9 mouse cellular contexts compared by ENCODE assay signal in the genomic region with DNA sequence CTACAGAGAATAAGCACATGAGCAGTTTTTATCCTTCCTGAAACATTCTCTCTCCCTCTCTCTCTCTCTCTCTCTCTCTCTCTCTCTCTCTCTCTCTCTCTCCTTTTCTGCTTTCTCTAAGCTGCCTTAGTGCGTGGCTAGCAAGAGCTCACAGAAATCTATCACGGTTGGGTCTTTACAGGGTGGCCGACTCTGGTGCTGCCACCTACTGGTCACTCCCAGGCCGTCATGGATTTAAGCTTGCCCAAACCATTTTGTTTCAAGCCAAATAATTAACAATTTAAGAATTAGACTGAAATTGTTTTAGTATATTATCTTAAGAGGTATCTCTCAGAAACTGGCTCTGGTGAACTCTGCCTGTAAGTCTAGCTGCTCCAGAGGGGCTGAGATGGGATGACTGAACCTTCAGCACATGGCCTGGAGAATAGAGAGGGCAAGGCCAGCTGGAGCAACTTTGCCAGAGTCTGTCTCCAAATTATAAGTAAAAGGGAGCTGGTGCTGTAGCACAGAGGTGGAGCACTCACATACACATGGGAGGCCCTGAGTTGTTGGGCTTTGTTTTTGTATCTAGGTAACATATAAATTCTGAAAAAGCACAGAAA. TPM values are rescaled to one million over a fixed set of nuclear protein-coding genes. Genes with fewer than 3 reads are reported as not detected.
DNase-seq lines count a peak whose midpoint lies in the region; ATAC-seq lines count a peak whose summit lies in the region.
"Had no signal": no experiment of that assay in that cellular context is flagged by ENCODE, and none has a peak within 500 bp of the region (broad histone marks: within the 10 kb centered on the region; RNA-seq: fewer than 3 reads in every experiment).

No protein-coding gene starts in this region.

- DNase-seq in left cerebral cortex, adult 18-20 months (ENCODE audit: low spot score in 2 of 2) = peak; percentile 53 to 70
- no peak for DNase-seq in left cerebral cortex, adult 11 months (ENCODE audit: low spot score)
- peak; percentile 77 for DNase-seq in brain, adult 2 months (ENCODE audit: low read depth, low spot score)
- peak; percentile 76 for DNase-seq in hindbrain, embryonic 14.5 days (ENCODE audit: low spot score)
- DNase-seq in left cerebral cortex, postnatal 10 days (ENCODE audit: extremely low spot score in 1 of 2, low spot score in 2 of 2) = peak; percentile 36 to 63
- peak; percentile 92 for DNase-seq in midbrain, embryonic 11.5 days (ENCODE audit: low spot score, missing footprints)
- peak; percentile 65 for DNase-seq in right cerebral cortex, postnatal 4 days

- H3K4me2 ChIP-seq in forebrain, embryonic 12.5 days = no peak overlapping the region
- H3K4me2 ChIP-seq in hindbrain, embryonic 14.5 days (replicated peaks) = no peak overlapping the region
- no peak overlapping the region for H3K4me2 ChIP-seq in midbrain, embryonic 11.5 days

- H3K36me3 ChIP-seq in forebrain, embryonic 12.5 days (replicated peaks) = no peaks in the 10 kb centered on the region
- H3K36me3 ChIP-seq in hindbrain, embryonic 14.5 days (replicated peaks; ENCODE audit: control insufficient read depth, insufficient read depth) = no peaks in the 10 kb centered on the region
- no peaks in the 10 kb centered on the region for H3K36me3 ChIP-seq in midbrain, embryonic 11.5 days (ENCODE audit: control insufficient read depth, insufficient read depth, low read length)

- 2% methylated on average over 4 of the region's 4 CpGs for WGBS in forebrain, embryonic 12.5 days
- 3% methylated on average over 4 of the region's 4 CpGs for WGBS in hindbrain, embryonic 14.5 days
- 2% methylated on average over 4 of the region's 4 CpGs for WGBS in midbrain, embryonic 11.5 days

- no peaks in the 10 kb centered on the region for H3K4me1 ChIP-seq in forebrain, embryonic 12.5 days
- H3K4me1 ChIP-seq in hindbrain, embryonic 14.5 days (replicated peaks; ENCODE audit: control insufficient read depth, insufficient read depth, low read length) = no peaks in the 10 kb centered on the region
- H3K4me1 ChIP-seq in midbrain, embryonic 11.5 days (ENCODE audit: control insufficient read depth, insufficient read depth, low read length) = no peaks in the 10 kb centered on the region

- no peaks in the 10 kb centered on the region for H3K27me3 ChIP-seq in forebrain, embryonic 12.5 days
- H3K27me3 ChIP-seq in hindbrain, embryonic 14.5 days (ENCODE audit: control insufficient read depth, insufficient read depth, low read length) = no peaks in the 10 kb centered on the region
- H3K27me3 ChIP-seq in midbrain, embryonic 11.5 days (ENCODE audit: control insufficient read depth, insufficient read depth, low read length) = no peaks in the 10 kb centered on the region

- no peaks in the 10 kb centered on the region for H3K9me3 ChIP-seq in forebrain, embryonic 12.5 days
- no peaks in the 10 kb centered on the region for H3K9me3 ChIP-seq in hindbrain, embryonic 14.5 days (ENCODE audit: control insufficient read depth, low read length)
- no peaks in the 10 kb centered on the region for H3K9me3 ChIP-seq in midbrain, embryonic 11.5 days (ENCODE audit: control insufficient read depth, low read length)

- H3K4me3 ChIP-seq in forebrain, embryonic 12.5 days (replicated peaks) = no peak overlapping the region
- H3K4me3 ChIP-seq in hindbrain, embryonic 14.5 days (replicated peaks; ENCODE audit: low read length) = no peak overlapping the region
- H3K4me3 ChIP-seq in midbrain, embryonic 11.5 days (ENCODE audit: low read depth, low read length) = no peak overlapping the region

- no peak overlapping the region for H3K27ac ChIP-seq in forebrain, embryonic 12.5 days
- no peak overlapping the region for H3K27ac ChIP-seq in hindbrain, embryonic 14.5 days
- H3K27ac ChIP-seq in midbrain, embryonic 11.5 days (ENCODE audit: low read depth, low read length) = no peak overlapping the region

- peak; percentile 74; the same call in 1 of the 2 replicates for ATAC-seq in forebrain, embryonic 12.5 days (ENCODE audit: low FRiP score)
- peak; percentile 81 for ATAC-seq in hindbrain, embryonic 14.5 days (ENCODE audit: low FRiP score)
- peak; percentile 78; the same call in 1 of the 2 replicates for ATAC-seq in midbrain, embryonic 11.5 days (ENCODE audit: low FRiP score)

- no peak overlapping the region for H3K9ac ChIP-seq in forebrain, embryonic 12.5 days
- no peak overlapping the region for H3K9ac ChIP-seq in hindbrain, embryonic 14.5 days
- H3K9ac ChIP-seq in midbrain, embryonic 11.5 days (ENCODE audit: low read length) = no peak overlapping the region

- intact Hi-C loops in left cerebral cortex, postnatal 10 days (cut with DNase I) = loop anchor here (10.0 kb wide), 1 partner anchor 404 kb away; no protein-coding TSS in a partner anchor

RNA-seq across cellular contexts. Expression of a gene that starts 23.7 kb away (rescaled TPM):
- 1 to 10 TPM; 5.1 to 5.9 TPM for total RNA-seq in left cerebral cortex, adult 18-20 months (2021)
- 2.8 and 3.4 TPM in 2 replicates for polyA plus RNA-seq in forebrain, embryonic 12.5 days (2016; fragmentation: Nextera tagmentation; extraction: Ambion mirVana)
- polyA plus RNA-seq in hindbrain, embryonic 14.5 days (2014; fragmentation: Nextera tagmentation; extraction: Ambion mirVana) = 3.2 and 4.3 TPM in 2 replicates
- 1 to 10 TPM; 2.0 to 2.8 TPM for total RNA-seq in left cerebral cortex, postnatal 10 days (2021)
- 0.25 and 0.39 TPM in 2 replicates for polyA plus RNA-seq in midbrain, embryonic 11.5 days (2014; fragmentation: Nextera tagmentation; extraction: Ambion mirVana)
- polyA plus RNA-seq: liver, embryonic 16.5 days had no signal
